Mouse (Mus musculus) cortical plate, adult 2 months (tissue): Measurements from ENCODE around the gene 1600012H06Rik.

Experiments used
- CTCF ChIP-seq: fragments of 200-500 bp; IDR thresholded peaks from 2 replicates; pipeline ENCODE4 v1.5.1; 2011; ENCODE audit warnings: mild to moderate bottlenecking, control low read depth, low read length; ENCODE audit not compliant: insufficient read depth; ENCODE audit errors: extremely low read depth
- POLR2A ChIP-seq: fragments of 200-500 bp; IDR thresholded peaks from 2 replicates; pipeline ENCODE4 v1.6.1; 2011; ENCODE audit warnings: mild to moderate bottlenecking, low read length, control low read depth; ENCODE audit not compliant: insufficient read depth; ENCODE audit errors: extremely low read depth

DNA sequence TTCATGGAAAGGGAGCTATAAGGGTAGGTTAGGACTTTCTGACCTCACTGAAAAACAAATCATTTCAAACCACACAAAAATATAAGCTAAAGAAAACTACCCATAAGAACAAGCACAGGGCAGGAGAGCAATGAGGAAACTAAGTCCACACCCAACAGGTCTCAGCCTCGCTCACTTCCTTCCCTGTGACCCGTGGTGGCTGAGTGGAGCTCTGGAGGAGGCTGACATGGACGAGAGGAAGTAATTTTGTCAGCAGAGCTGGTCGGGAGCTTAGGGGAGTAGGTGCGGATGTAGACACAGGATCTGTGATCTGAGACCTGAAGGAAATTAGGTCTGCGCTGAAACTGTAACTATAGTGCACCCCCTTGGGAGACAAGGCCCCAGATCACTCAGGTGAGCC is 21.4 kb upstream of the 1600012H06Rik start:
- TF ChIP-seq CTCF (no peak), POLR2A (no peak)
